Mouse (Mus musculus): ENCODE results near the gene Mob3b. TPM values are rescaled to one million over a fixed set of nuclear protein-coding genes. Genes with fewer than 3 reads are reported as not detected.

Mob3b gene
- polyA plus RNA-seq, 1 experiment: 2.6 TPM

DNA sequence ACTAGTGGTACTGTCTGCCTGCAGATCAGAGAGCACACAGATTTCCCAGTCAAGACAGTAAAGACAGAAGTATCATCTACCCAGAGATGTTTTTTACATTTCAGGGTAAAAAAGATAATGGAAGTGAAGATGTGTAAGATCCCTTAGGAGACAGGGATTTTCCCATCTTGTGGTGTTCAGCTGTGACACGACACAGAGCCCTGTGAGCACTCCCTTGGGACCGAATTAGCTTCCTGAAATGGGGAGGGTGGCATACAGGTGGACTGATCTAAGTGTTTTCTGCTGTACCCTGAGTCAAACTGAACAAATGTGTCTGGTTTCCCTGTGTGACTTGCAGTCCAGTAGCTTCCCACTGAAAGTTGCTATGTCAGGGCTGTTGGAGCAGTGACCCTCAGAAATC, 42.3 kb downstream of the Mob3b start:
- no peaks in the 10 kb centered on the region for H3K27me3 ChIP-seq (ENCODE audit: control insufficient read depth, insufficient read depth, low read length)
- DNase-seq: no peak
- TF ChIP-seq CTCF (IDR thresholded peaks at IDR 0.05; ENCODE audit: borderline replicate concordance, control insufficient read depth, extremely low read depth, insufficient read depth, low read length, poor library complexity): no peak
- TF ChIP-seq POLR2A (IDR thresholded peaks at IDR 0.05; ENCODE audit: control insufficient read depth, extremely low read depth, insufficient read depth, low read length, poor library complexity): no peak
- no peaks in the 10 kb centered on the region for H3K4me1 ChIP-seq (replicated peaks; ENCODE audit: control insufficient read depth, insufficient read depth, low read length)
- no peak overlapping the region for H3K27ac ChIP-seq (ENCODE audit: control insufficient read depth, insufficient read depth, low read length)
- no peaks in the 10 kb centered on the region for H3K36me3 ChIP-seq (ENCODE audit: control insufficient read depth, insufficient read depth, low read length)
- 85% methylated on average over 2 of the region's 2 CpGs for WGBS
- no peak overlapping the region for H3K4me3 ChIP-seq (ENCODE audit: control insufficient read depth, insufficient read depth, low read length)

DNA sequence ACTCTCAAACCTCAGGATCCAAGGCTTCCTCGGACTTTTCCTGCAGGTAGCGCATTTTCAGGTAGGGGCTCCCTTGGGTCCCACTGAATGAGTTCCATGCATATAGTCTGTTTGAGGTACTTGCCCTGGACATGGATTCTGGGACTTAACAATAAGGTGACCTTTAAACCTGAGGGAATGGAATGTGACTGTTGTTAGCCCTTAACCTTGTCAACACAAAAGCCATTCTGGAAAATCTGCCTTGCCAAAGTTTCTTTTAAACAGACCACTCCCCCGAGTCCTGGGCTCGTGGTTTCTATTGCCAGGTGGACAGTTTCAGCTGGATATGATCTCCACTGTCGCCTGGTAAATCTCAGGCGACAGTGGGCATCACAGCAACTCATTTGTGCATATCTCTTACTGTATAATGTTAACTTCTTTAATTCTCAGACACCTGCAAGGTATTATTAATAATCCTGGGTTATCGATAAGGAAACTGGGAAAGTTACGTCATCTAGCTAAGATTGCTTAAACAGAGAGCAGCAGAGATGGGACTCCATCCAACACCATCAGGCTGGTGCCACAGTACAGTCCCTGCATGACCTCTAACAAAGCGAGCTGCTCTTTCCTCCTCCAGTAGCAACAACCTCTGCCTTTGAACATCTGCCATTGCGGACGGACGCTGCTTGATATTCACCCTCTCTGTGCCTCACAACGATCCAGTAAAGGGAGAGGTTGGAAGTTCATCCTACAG, 43.6 kb downstream of the Mob3b start:
- H3K4me3 ChIP-seq (ENCODE audit: control insufficient read depth, insufficient read depth, low read length): no peak overlapping the region
- no peak for DNase-seq
- no peaks in the 10 kb centered on the region for H3K4me1 ChIP-seq (replicated peaks; ENCODE audit: control insufficient read depth, insufficient read depth, low read length)
- H3K36me3 ChIP-seq (ENCODE audit: control insufficient read depth, insufficient read depth, low read length): no peaks in the 10 kb centered on the region
- H3K27me3 ChIP-seq (ENCODE audit: control insufficient read depth, insufficient read depth, low read length): no peaks in the 10 kb centered on the region
- TF ChIP-seq POLR2A (IDR thresholded peaks at IDR 0.05; ENCODE audit: control insufficient read depth, extremely low read depth, insufficient read depth, low read length, poor library complexity) (no peak), CTCF (IDR thresholded peaks at IDR 0.05; ENCODE audit: borderline replicate concordance, control insufficient read depth, extremely low read depth, insufficient read depth, low read length, poor library complexity) (no peak)
- no peak overlapping the region for H3K27ac ChIP-seq (ENCODE audit: control insufficient read depth, insufficient read depth, low read length)
- WGBS: 94% methylated on average over 13 of the region's 13 CpGs

DNA sequence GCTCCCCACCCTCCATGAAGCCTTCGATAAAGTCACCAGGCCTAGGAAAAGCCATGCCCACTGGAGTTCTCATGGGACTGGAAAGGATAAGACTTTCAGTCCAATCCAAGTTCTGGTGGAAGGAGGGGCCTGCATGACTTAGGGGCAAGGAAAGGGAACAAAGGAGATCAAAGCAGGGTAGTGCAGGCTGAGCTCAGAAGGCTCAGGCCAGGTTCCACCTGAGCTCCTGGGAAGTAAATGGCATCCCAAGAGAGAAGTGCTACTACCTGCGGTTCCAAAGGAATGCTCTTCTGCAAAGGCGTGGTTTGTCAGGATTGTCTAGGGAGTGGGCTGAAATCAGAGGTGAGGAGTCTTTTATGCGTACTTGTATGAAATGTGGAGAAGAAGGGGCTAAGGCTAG, 44.8 kb downstream of the Mob3b start:
- H3K36me3 ChIP-seq (ENCODE audit: control insufficient read depth, insufficient read depth, low read length): no peaks in the 10 kb centered on the region
- H3K4me1 ChIP-seq (replicated peaks; ENCODE audit: control insufficient read depth, insufficient read depth, low read length): no peaks in the 10 kb centered on the region
- TF ChIP-seq CTCF (IDR thresholded peaks at IDR 0.05; ENCODE audit: borderline replicate concordance, control insufficient read depth, extremely low read depth, insufficient read depth, low read length, poor library complexity): no peak
- TF ChIP-seq POLR2A (IDR thresholded peaks at IDR 0.05; ENCODE audit: control insufficient read depth, extremely low read depth, insufficient read depth, low read length, poor library complexity): no peak
- no peaks in the 10 kb centered on the region for H3K27me3 ChIP-seq (ENCODE audit: control insufficient read depth, insufficient read depth, low read length)
- no peak overlapping the region for H3K27ac ChIP-seq (ENCODE audit: control insufficient read depth, insufficient read depth, low read length)
- 95% methylated on average over 4 of the region's 4 CpGs for WGBS
- no peak for DNase-seq
- H3K4me3 ChIP-seq (ENCODE audit: control insufficient read depth, insufficient read depth, low read length): no peak overlapping the region

DNA sequence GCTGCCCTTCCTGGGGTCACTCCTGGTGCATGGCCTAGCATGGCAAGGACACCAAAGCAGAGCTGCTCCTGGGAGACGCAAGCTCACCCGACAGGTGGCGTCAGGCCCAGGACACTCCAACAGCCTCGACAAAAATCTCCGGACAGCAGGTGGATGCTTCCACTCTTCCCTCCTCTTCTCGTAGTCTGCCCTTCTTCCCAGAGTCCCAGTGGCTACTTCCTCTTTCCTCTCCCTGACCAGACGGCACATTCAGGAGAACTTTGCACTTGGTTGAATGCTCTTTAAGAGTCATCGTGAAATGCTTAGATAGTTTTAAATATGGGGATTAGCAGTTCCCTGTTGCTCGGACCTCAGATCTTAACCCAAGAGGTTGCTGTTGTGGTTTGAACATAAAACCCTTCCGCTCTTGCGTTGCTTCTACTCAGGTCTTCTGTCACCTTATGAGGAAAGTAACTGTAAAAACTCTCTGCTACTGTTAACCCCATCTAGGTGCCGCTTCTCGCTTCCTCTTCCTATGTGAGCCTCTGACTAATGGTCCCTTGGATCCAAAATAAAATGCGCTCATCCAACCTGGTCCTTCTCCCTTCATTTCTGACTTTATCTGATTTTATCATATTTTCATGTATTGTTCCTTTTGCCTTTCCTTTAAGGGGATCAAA, 52.0 kb downstream of the Mob3b start:
- TF ChIP-seq POLR2A (IDR thresholded peaks at IDR 0.05; ENCODE audit: control insufficient read depth, extremely low read depth, insufficient read depth, low read length, poor library complexity) (no peak), CTCF (IDR thresholded peaks at IDR 0.05; ENCODE audit: borderline replicate concordance, control insufficient read depth, extremely low read depth, insufficient read depth, low read length, poor library complexity) (no peak)
- 77% methylated on average over 14 of the region's 14 CpGs for WGBS
- Histone ChIP-seq H3K4me1 (replicated peaks; ENCODE audit: control insufficient read depth, insufficient read depth, low read length) (peaks cover 4% of the 10 kb centered on the region), H3K4me3 (ENCODE audit: control insufficient read depth, insufficient read depth, low read length) (no peak overlapping the region), H3K27me3 (ENCODE audit: control insufficient read depth, insufficient read depth, low read length) (no peaks in the 10 kb centered on the region), H3K36me3 (ENCODE audit: control insufficient read depth, insufficient read depth, low read length) (no peaks in the 10 kb centered on the region), H3K27ac (ENCODE audit: control insufficient read depth, insufficient read depth, low read length) (no peak overlapping the region)
- DNase-seq: no peak

DNA sequence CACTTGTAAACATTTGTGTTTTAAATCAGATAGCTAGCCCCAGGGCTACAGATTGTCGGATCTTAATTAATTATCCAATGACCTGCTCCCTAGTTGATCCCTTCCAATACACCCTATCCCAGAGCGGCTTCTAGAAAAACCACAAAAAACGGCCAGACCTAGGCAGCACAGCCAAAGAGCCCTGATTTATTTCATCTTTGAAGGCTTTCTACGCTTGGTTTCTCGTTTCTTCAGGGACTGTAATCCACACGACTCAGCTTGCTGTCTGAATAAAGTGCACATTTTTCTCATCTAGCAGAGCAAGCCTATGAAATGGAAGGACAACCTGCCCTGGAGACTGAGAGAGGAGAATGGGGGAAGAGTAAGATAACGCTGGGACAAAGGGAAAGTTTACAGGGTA, 56.1 kb downstream of the Mob3b start:
- H3K4me3 ChIP-seq (ENCODE audit: control insufficient read depth, insufficient read depth, low read length): no peak overlapping the region
- no peak for TF ChIP-seq POLR2A (IDR thresholded peaks at IDR 0.05; ENCODE audit: control insufficient read depth, extremely low read depth, insufficient read depth, low read length, poor library complexity)
- no peak for TF ChIP-seq CTCF (IDR thresholded peaks at IDR 0.05; ENCODE audit: borderline replicate concordance, control insufficient read depth, extremely low read depth, insufficient read depth, low read length, poor library complexity)
- H3K27ac ChIP-seq (ENCODE audit: control insufficient read depth, insufficient read depth, low read length): no peak overlapping the region
- H3K36me3 ChIP-seq (ENCODE audit: control insufficient read depth, insufficient read depth, low read length): no peaks in the 10 kb centered on the region
- H3K27me3 ChIP-seq (ENCODE audit: control insufficient read depth, insufficient read depth, low read length): no peaks in the 10 kb centered on the region
- no peak for DNase-seq
- 89% methylated on average over 7 of the region's 7 CpGs for WGBS
- H3K4me1 ChIP-seq (replicated peaks; ENCODE audit: control insufficient read depth, insufficient read depth, low read length): peaks cover 23% of the 10 kb centered on the region

DNA sequence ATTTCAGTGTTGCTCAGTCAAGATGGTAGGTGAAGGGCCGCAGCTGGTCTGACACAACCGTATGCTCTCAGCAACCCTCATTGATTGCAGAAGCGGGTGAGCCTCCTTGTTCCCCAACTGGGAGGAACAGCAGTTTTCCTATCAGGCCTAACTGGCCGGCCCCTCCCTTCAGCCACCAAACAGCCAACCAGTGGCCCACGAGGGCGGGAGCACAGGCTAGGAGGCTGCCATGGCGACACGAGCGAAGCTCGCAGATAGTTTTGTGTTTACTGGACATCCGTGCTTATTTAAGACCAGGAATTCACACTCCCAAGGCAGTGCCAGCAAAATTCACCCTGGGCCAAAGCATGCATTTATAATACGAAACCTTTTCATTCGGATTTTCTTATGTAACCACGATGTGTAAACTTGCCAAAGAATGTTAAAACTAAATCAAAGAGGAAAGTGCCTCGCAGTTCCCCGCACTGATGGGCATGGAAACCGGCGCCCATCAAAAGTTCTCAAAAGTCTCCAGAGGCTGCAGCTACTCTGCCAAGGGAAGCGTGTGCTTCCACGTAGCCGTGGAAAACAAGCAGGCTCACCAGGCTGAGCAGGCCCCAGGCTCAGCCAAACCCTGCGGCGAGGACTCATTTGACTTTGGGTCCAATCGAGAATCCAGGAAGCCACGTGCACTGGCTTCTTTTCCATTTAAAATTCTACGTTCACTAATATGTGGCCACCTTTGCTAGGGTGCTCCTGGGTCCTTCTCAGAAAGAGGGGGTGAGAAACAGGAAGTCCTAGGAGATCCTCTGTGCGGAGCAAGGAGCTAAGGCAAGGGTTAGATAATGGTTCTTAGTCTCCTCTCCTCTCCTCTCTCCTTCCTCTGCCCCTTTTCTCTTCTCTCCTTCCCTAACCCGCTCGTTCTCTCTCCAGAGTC, 57.2 kb downstream of the Mob3b start:
- no peaks in the 10 kb centered on the region for H3K36me3 ChIP-seq (ENCODE audit: control insufficient read depth, insufficient read depth, low read length)
- TF ChIP-seq CTCF (IDR thresholded peaks at IDR 0.05; ENCODE audit: borderline replicate concordance, control insufficient read depth, extremely low read depth, insufficient read depth, low read length, poor library complexity) (no peak), POLR2A (IDR thresholded peaks at IDR 0.05; ENCODE audit: control insufficient read depth, extremely low read depth, insufficient read depth, low read length, poor library complexity) (no peak)
- no peaks in the 10 kb centered on the region for H3K27me3 ChIP-seq (ENCODE audit: control insufficient read depth, insufficient read depth, low read length)
- no peak overlapping the region for H3K4me3 ChIP-seq (ENCODE audit: control insufficient read depth, insufficient read depth, low read length)
- DNase-seq: peak; percentile 17
- 29% methylated on average over 29 of the region's 29 CpGs for WGBS
- peaks cover 27% of the 10 kb centered on the region for H3K4me1 ChIP-seq (replicated peaks; ENCODE audit: control insufficient read depth, insufficient read depth, low read length)
- H3K27ac ChIP-seq (ENCODE audit: control insufficient read depth, insufficient read depth, low read length): no peak overlapping the region
